Mouse (Mus musculus): ENCODE measurements around the gene Fam192a.

Gene Fam192a

GRCm38 (mm10) chr8:94532525-94532872 lies 69.3 kb downstream of the Fam192a start:
- DNase-seq = no peak

- DNase-seq = no peak
These were observed 69.8 kb downstream of the Fam192a start for GRCm38 (mm10) chr8:94532000-94532399.

GRCm38 (mm10) chr8:94530643-94531042 lies 71.2 kb downstream of the Fam192a start:
- DNase-seq = no peak

- DNase-seq = no peak
These were observed 71.9 kb downstream of the Fam192a start for GRCm38 (mm10) chr8:94529875-94530274.

GRCm38 (mm10) chr8:94528245-94528644 lies 73.6 kb downstream of the Fam192a start:
- peak; percentile 75 to 79 for DNase-seq

GRCm38 (mm10) chr8:94527178-94527577 lies 74.6 kb downstream of the Fam192a start:
- no peak for DNase-seq

- DNase-seq = no peak
These were observed 77.2 kb downstream of the Fam192a start for GRCm38 (mm10) chr8:94524554-94524953.
